Mouse (Mus musculus): ENCODE results near the gene Srpk1. TPM values are rescaled to one million over a fixed set of nuclear protein-coding genes. Genes with fewer than 3 reads are reported as not detected.
"Not testable (repeated sequence)": the region's sequence is repeated elsewhere in the genome, so short reads cannot be mapped to it uniquely, and the experiment has no call there.

Gene Srpk1
- total RNA-seq, 2 experiments from 2014 or later, result 141 to 165 TPM

DNA sequence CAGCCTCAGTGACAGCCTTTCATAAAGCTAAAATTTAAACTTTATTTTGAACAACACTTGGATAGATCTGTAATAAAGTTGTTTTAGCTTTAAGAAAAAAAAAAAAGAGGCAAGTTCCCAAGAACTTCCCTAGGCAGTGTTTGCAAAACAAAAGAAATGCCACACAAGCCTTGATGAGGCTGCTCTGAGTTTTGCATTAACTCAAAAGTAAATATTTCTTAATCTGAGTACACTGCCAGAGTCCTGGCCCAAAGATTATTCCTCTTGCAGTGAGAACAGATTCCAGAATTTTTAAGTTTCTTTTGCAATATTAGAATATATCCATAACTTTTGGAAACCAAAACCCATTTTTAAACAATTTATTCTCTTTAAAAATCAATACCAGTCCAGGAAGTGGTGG is 57.3 kb downstream of the Srpk1 start:
- ATAC-seq (replicated peaks; ENCODE audit: low FRiP score, low TSS enrichment, poor library complexity, severe bottlenecking), result no peak

- ATAC-seq (replicated peaks; ENCODE audit: low FRiP score, low TSS enrichment, poor library complexity, severe bottlenecking), result no peak
Observed at GRCm38 (mm10) chr17:28561613-28562012, 60.9 kb downstream of the Srpk1 start.

DNA sequence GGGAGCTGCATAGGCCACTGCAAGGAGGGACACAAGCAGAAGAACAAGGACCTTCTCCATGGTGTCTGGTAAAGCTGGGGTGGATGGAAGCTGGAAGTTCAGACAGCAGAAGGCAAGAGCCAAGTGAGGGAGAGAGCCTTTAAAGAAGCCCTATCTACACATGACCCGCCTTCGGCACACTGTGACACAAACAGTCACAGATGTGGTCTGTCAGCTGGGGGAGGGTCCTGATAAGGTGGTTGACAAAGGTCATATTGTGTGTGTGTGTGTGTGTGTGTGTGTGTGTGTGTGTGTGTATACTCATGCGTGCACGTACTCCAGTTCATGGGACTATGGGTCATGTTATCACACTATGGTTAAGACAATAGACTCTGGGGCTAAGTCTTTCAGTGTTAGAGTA is 61.9 kb downstream of the Srpk1 start, which contains the start of gene Clps:
Gene Clps (minus strand): TSS at position 169 of the 400 bp plus-strand sequence.
- ATAC-seq (replicated peaks; ENCODE audit: low FRiP score, low TSS enrichment, poor library complexity, severe bottlenecking), result no peak

DNA sequence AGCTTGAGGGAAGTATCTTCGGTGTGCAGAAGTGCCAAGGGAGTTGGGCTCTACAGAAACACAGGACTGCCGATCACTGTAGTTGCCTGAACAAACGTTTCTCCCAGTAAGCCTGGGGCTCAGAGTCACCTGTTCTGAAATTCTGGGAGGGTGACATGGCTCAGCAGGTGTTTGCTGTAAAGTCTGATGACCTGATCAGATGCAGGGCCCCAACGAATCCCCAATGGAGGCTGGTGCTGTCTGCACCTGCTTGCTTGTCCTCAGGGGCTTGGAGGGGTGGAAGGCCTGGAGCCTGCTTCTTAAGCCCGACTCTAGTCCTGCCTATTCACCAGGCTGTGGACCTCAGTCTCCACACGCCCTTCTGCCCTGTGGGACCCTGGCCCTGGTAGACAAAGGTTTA is 64.7 kb downstream of the Srpk1 start:
- ATAC-seq (replicated peaks; ENCODE audit: low FRiP score, low TSS enrichment, poor library complexity, severe bottlenecking), result no peak

GRCm38 (mm10) chr17:28556635-28557396 is 65.7 kb downstream of the Srpk1 start:
- ATAC-seq (replicated peaks; ENCODE audit: low FRiP score, low TSS enrichment, poor library complexity, severe bottlenecking), result peak; percentile 78

- ATAC-seq (replicated peaks; ENCODE audit: low FRiP score, low TSS enrichment, poor library complexity, severe bottlenecking), result not testable (repeated sequence)
Observed at GRCm38 (mm10) chr17:28554021-28554420, 68.5 kb downstream of the Srpk1 start.

DNA sequence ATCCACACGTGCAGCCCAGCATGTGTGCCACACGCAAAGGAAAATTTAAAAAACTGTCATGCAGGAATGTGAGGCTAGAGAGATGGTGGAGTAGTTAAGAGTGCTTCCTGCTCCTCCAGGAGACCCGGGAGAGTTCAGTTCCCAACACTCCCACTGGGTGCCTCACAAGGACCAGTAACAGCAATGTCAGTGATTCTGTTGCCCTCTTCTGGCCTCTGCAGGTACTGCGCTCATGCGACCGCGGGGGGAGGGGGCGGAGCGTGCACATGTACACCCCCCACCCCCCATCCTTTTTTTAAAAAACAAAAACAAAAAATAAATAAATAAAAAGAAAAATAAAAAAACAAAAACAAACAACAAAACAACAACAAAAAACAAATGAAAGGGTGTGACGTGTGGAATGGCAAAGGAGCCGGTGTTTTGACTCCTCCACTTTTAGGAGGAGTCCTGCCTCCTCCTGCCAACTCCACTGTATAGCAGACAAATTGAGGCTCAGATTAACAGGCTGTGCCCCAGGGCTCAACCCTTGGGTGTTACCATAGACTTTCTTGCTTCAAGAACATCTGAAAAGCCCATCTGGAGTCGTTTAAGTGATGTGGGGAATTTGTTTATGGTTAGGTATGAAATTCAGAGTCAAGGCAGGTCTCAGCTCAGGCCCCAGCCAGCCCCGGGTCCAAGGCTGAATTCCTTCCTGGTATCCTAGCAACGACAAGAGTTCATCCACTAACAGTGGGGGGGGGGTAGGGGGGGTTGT is 69.3 kb downstream of the Srpk1 start:
- peak; percentile 48; the same call in 1 of the 2 replicates for ATAC-seq (replicated peaks; ENCODE audit: low FRiP score, low TSS enrichment, poor library complexity, severe bottlenecking)

DNA sequence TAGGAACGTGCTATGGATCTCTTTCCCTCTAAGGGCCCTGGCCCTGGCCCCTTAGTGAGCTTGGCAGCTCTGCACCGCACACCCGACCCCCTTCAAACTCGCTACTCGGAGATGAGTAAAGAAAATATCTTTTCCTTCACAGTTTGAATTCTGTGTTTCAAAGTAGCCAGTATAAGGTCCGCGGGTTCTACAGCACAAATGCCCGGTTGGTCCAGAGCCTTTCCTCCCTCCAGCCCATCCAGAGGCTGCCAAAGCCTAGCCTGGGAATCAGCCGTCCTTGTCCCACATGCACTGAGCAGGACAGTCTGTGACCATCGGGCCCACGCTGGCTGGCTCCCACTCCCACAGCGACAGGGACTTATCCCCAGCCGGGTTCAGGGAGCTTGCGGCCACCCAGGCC is 73.4 kb downstream of the Srpk1 start, which contains the start of gene Clpsl2:
Gene Clpsl2 (plus strand): TSS at position 301 of the 400 bp plus-strand sequence.
- ATAC-seq (replicated peaks; ENCODE audit: low FRiP score, low TSS enrichment, poor library complexity, severe bottlenecking), result no peak

DNA sequence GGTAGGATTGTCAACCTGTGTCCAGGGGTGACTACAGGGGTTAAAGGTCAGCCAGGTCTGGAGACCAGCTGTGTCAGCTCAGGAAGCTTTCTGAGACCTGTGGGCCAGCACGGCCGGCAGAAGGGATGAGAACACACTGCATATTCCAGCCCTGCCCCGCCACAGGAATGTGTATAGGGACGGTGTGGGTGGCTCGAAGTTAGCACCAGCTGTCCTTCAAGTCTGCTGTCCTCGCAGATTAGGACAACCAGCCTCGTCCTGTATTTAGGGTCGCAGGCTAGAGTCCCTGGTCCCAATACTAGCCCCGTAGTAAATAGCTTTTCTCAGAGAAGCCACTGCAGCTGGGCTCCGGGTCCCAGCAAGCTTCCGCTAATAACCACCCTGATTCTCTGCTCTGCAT is 74.0 kb downstream of the Srpk1 start:
- ATAC-seq (replicated peaks; ENCODE audit: low FRiP score, low TSS enrichment, poor library complexity, severe bottlenecking), result no peak

- ATAC-seq (replicated peaks; ENCODE audit: low FRiP score, low TSS enrichment, poor library complexity, severe bottlenecking), result no peak
Observed at GRCm38 (mm10) chr17:28546925-28547324, 75.6 kb downstream of the Srpk1 start.

- no peak for ATAC-seq (replicated peaks; ENCODE audit: low FRiP score, low TSS enrichment, poor library complexity, severe bottlenecking)
Observed at GRCm38 (mm10) chr17:28537881-28538280, 84.6 kb downstream of the Srpk1 start.

Other genes with a start within 250 kb of the Srpk1 start
- gene Fkbp5, start 105.2 kb downstream of the Srpk1 start, total RNA-seq (2014; fragmentation: Nextera tagmentation), result 19.8 and 32.3 TPM in 2 replicates
- gene Fkbp5, start 105.2 kb downstream of the Srpk1 start, total RNA-seq (2017), result 19.9 and 25.1 TPM in 2 replicates
- not detected in 2 replicates for gene Armc12, start 91.9 kb downstream of the Srpk1 start, total RNA-seq (2014; fragmentation: Nextera tagmentation)
- gene Armc12, start 91.9 kb downstream of the Srpk1 start, total RNA-seq (2017), result not detected in 2 replicates
- not detected in 2 replicates for gene Clpsl2, start 73.3 kb downstream of the Srpk1 start, total RNA-seq (2014; fragmentation: Nextera tagmentation)
- not detected in 2 replicates for gene Clpsl2, start 73.3 kb downstream of the Srpk1 start, total RNA-seq (2017)
- gene Clps, start 61.9 kb downstream of the Srpk1 start, total RNA-seq (2014; fragmentation: Nextera tagmentation), result not detected in 2 replicates
- not detected in 2 replicates for gene Clps, start 61.9 kb downstream of the Srpk1 start, total RNA-seq (2017)
- gene Lhfpl5, start 47.1 kb downstream of the Srpk1 start, total RNA-seq (2014; fragmentation: Nextera tagmentation), result not detected in 2 replicates
- gene Lhfpl5, start 47.1 kb downstream of the Srpk1 start, total RNA-seq (2017), result not detected in 2 replicates
- gene Slc26a8, start 67.5 kb upstream of the Srpk1 start, total RNA-seq (2014; fragmentation: Nextera tagmentation), result 1.9 and 3.7 TPM in 2 replicates
- gene Slc26a8, start 67.5 kb upstream of the Srpk1 start, total RNA-seq (2017), result 1.2 TPM in 1 of 2 replicates, not detected in the other
- gene Mapk14, start 68.6 kb upstream of the Srpk1 start, total RNA-seq (2014; fragmentation: Nextera tagmentation), result 93.9 and 100 TPM in 2 replicates
- 54.0 and 87.6 TPM in 2 replicates for gene Mapk14, start 68.6 kb upstream of the Srpk1 start, total RNA-seq (2017)
- 8.7 and 12.8 TPM in 2 replicates for gene AC170998.1, start 103.4 kb upstream of the Srpk1 start, total RNA-seq (2014; fragmentation: Nextera tagmentation)
- not detected in 2 replicates for gene AC170998.1, start 103.4 kb upstream of the Srpk1 start, total RNA-seq (2017)
- not detected in 2 replicates for gene Mapk13, start 146.6 kb upstream of the Srpk1 start, total RNA-seq (2014; fragmentation: Nextera tagmentation)
- 0.42 TPM in 1 of 2 replicates, not detected in the other for gene Mapk13, start 146.6 kb upstream of the Srpk1 start, total RNA-seq (2017)
- gene Brpf3, start 178.4 kb upstream of the Srpk1 start, total RNA-seq (2014; fragmentation: Nextera tagmentation), result 61.1 and 68.0 TPM in 2 replicates
- 5.3 and 6.2 TPM in 2 replicates for gene Brpf3, start 178.4 kb upstream of the Srpk1 start, total RNA-seq (2017)
- gene Pnpla1, start 235.7 kb upstream of the Srpk1 start, total RNA-seq (2014; fragmentation: Nextera tagmentation), result not detected in 2 replicates
- gene Pnpla1, start 235.7 kb upstream of the Srpk1 start, total RNA-seq (2017), result not detected in 2 replicates

Data from megakaryocyte-erythroid progenitor cell, adult 5-6 weeks (primary cell).